Mouse (Mus musculus): ENCODE data around the gene Gm20388. TPM values are rescaled to one million over a fixed set of nuclear protein-coding genes. Genes with fewer than 3 reads are reported as not detected.
A peak's percentile ranks its signal among the peaks of the same experiment; 100 is the strongest.

The Gm20388 gene
- polyA plus RNA-seq, 1 experiment from 2014 or later, result not detected

GRCm38 (mm10) chr8:120312452-120312851, 401.8 kb downstream of the Gm20388 start:
- whole genome bisulfite sequencing, result 80% methylated on average over 4 of the region's 4 CpGs
- H3K27ac ChIP-seq, result no peak overlapping the region
- no peaks in the 10 kb centered on the region for H3K9me3 ChIP-seq
- no peak overlapping the region for H3K4me2 ChIP-seq
- no peak overlapping the region for H3K4me3 ChIP-seq
- no peaks in the 10 kb centered on the region for H3K36me3 ChIP-seq
- peaks cover 48% of the 10 kb centered on the region for H3K4me1 ChIP-seq
- H3K27me3 ChIP-seq, result no peaks in the 10 kb centered on the region
- H3K9ac ChIP-seq, result no peak overlapping the region
- ATAC-seq (ENCODE audit: insufficient number of reproducible peaks, insufficient read depth, low FRiP score, low TSS enrichment, low read depth), result no peak

GRCm38 (mm10) chr8:120313674-120314073, 403.0 kb downstream of the Gm20388 start:
- WGBS, result 62% methylated on average over 3 of the region's 3 CpGs
- no peak for ATAC-seq (ENCODE audit: insufficient number of reproducible peaks, insufficient read depth, low FRiP score, low TSS enrichment, low read depth)
- Histone ChIP-seq H3K9me3 (no peaks in the 10 kb centered on the region), H3K4me3 (no peak overlapping the region), H3K4me1 (peaks cover 45% of the 10 kb centered on the region), H3K27ac (no peak overlapping the region), H3K4me2 (no peak overlapping the region), H3K27me3 (no peaks in the 10 kb centered on the region), H3K9ac (no peak overlapping the region), H3K36me3 (no peaks in the 10 kb centered on the region)

GRCm38 (mm10) chr8:120314932-120315331, 404.3 kb downstream of the Gm20388 start:
- Histone ChIP-seq H3K9me3 (no peaks in the 10 kb centered on the region), H3K27ac (no peak overlapping the region), H3K4me3 (no peak overlapping the region), H3K36me3 (no peaks in the 10 kb centered on the region), H3K4me1 (peaks cover 41% of the 10 kb centered on the region), H3K4me2 (no peak overlapping the region), H3K27me3 (no peaks in the 10 kb centered on the region), H3K9ac (no peak overlapping the region)
- no peak for ATAC-seq (ENCODE audit: insufficient number of reproducible peaks, insufficient read depth, low FRiP score, low TSS enrichment, low read depth)
- WGBS, result 74% methylated on average over 5 of the region's 5 CpGs

- no peak overlapping the region for H3K4me3 ChIP-seq
- no peaks in the 10 kb centered on the region for H3K36me3 ChIP-seq
- H3K4me1 ChIP-seq, result peaks cover 36% of the 10 kb centered on the region
- no peaks in the 10 kb centered on the region for H3K27me3 ChIP-seq
- no peak overlapping the region for H3K9ac ChIP-seq
- 85% methylated on average over 4 of the region's 4 CpGs for WGBS
- H3K27ac ChIP-seq, result no peak overlapping the region
- H3K4me2 ChIP-seq, result no peak overlapping the region
- ATAC-seq (ENCODE audit: insufficient number of reproducible peaks, insufficient read depth, low FRiP score, low TSS enrichment, low read depth), result no peak
- H3K9me3 ChIP-seq, result no peaks in the 10 kb centered on the region
Observed at GRCm38 (mm10) chr8:120315644-120316043, 405.0 kb downstream of the Gm20388 start.

GRCm38 (mm10) chr8:120316707-120317106, 406.1 kb downstream of the Gm20388 start:
- no peak overlapping the region for H3K4me2 ChIP-seq
- no peaks in the 10 kb centered on the region for H3K9me3 ChIP-seq
- WGBS, result 81% methylated on average over 7 of the region's 7 CpGs
- no peak overlapping the region for H3K9ac ChIP-seq
- no peak for ATAC-seq (ENCODE audit: insufficient number of reproducible peaks, insufficient read depth, low FRiP score, low TSS enrichment, low read depth)
- H3K4me1 ChIP-seq, result peaks cover 33% of the 10 kb centered on the region
- H3K36me3 ChIP-seq, result no peaks in the 10 kb centered on the region
- no peak overlapping the region for H3K4me3 ChIP-seq
- no peaks in the 10 kb centered on the region for H3K27me3 ChIP-seq
- no peak overlapping the region for H3K27ac ChIP-seq

- no peak for ATAC-seq (ENCODE audit: insufficient number of reproducible peaks, insufficient read depth, low FRiP score, low TSS enrichment, low read depth)
- Histone ChIP-seq H3K4me3 (no peak overlapping the region), H3K9ac (no peak overlapping the region), H3K4me2 (no peak overlapping the region), H3K27ac (peak overlapping the region; percentile 60), H3K4me1 (peaks cover 37% of the 10 kb centered on the region), H3K27me3 (no peaks in the 10 kb centered on the region), H3K9me3 (no peaks in the 10 kb centered on the region), H3K36me3 (no peaks in the 10 kb centered on the region)
- WGBS, result 84% methylated on average over 21 of the region's 21 CpGs
Observed at GRCm38 (mm10) chr8:120317118-120317824, 406.6 kb downstream of the Gm20388 start.

GRCm38 (mm10) chr8:120318476-120318991, 407.9 kb downstream of the Gm20388 start:
- no peaks in the 10 kb centered on the region for H3K9me3 ChIP-seq
- WGBS, result 73% methylated on average over 12 of the region's 12 CpGs
- H3K27me3 ChIP-seq, result no peaks in the 10 kb centered on the region
- H3K27ac ChIP-seq, result no peak overlapping the region
- H3K4me2 ChIP-seq, result no peak overlapping the region
- H3K4me3 ChIP-seq, result no peak overlapping the region
- ATAC-seq (ENCODE audit: insufficient number of reproducible peaks, insufficient read depth, low FRiP score, low TSS enrichment, low read depth), result no peak
- no peak overlapping the region for H3K9ac ChIP-seq
- peaks cover 46% of the 10 kb centered on the region for H3K4me1 ChIP-seq
- H3K36me3 ChIP-seq, result no peaks in the 10 kb centered on the region

- ATAC-seq (ENCODE audit: insufficient number of reproducible peaks, insufficient read depth, low FRiP score, low TSS enrichment, low read depth), result no peak; the same call in 1 of the 2 replicates
- no peaks in the 10 kb centered on the region for H3K9me3 ChIP-seq
- no peak overlapping the region for H3K4me2 ChIP-seq
- H3K27ac ChIP-seq, result no peak overlapping the region
- H3K9ac ChIP-seq, result no peak overlapping the region
- no peaks in the 10 kb centered on the region for H3K36me3 ChIP-seq
- peaks cover 52% of the 10 kb centered on the region for H3K4me1 ChIP-seq
- H3K27me3 ChIP-seq, result no peaks in the 10 kb centered on the region
- no peak overlapping the region for H3K4me3 ChIP-seq
- WGBS, result 22% methylated on average over 7 of the region's 7 CpGs
Observed at GRCm38 (mm10) chr8:120319449-120319848, 408.8 kb downstream of the Gm20388 start.

GRCm38 (mm10) chr8:120320146-120320545, 409.5 kb downstream of the Gm20388 start:
- H3K4me3 ChIP-seq, result no peak overlapping the region
- no peaks in the 10 kb centered on the region for H3K27me3 ChIP-seq
- H3K4me1 ChIP-seq, result peaks cover 58% of the 10 kb centered on the region
- no peak overlapping the region for H3K9ac ChIP-seq
- no peak for ATAC-seq (ENCODE audit: insufficient number of reproducible peaks, insufficient read depth, low FRiP score, low TSS enrichment, low read depth)
- 89% methylated on average over 5 of the region's 5 CpGs for WGBS
- H3K27ac ChIP-seq, result no peak overlapping the region
- no peaks in the 10 kb centered on the region for H3K9me3 ChIP-seq
- no peak overlapping the region for H3K4me2 ChIP-seq
- no peaks in the 10 kb centered on the region for H3K36me3 ChIP-seq

GRCm38 (mm10) chr8:120321724-120322123, 411.1 kb downstream of the Gm20388 start:
- WGBS, result 36% methylated on average over 6 of the region's 6 CpGs
- Histone ChIP-seq H3K27me3 (no peaks in the 10 kb centered on the region), H3K9ac (no peak overlapping the region), H3K9me3 (no peaks in the 10 kb centered on the region), H3K27ac (no peak overlapping the region), H3K4me2 (no peak overlapping the region), H3K4me1 (peaks cover 63% of the 10 kb centered on the region), H3K4me3 (no peak overlapping the region), H3K36me3 (no peaks in the 10 kb centered on the region)
- ATAC-seq (ENCODE audit: insufficient number of reproducible peaks, insufficient read depth, low FRiP score, low TSS enrichment, low read depth), result no peak

GRCm38 (mm10) chr8:120322956-120323448, 412.4 kb downstream of the Gm20388 start:
- Histone ChIP-seq H3K36me3 (no peaks in the 10 kb centered on the region), H3K27me3 (no peaks in the 10 kb centered on the region), H3K4me2 (no peak overlapping the region; the same call in 1 of the 2 replicates), H3K27ac (0 out of 2 replicates have a peak overlapping the region, but pooled peaks have one; percentile 12), H3K9me3 (no peaks in the 10 kb centered on the region), H3K4me3 (no peak overlapping the region), H3K4me1 (peaks cover 50% of the 10 kb centered on the region), H3K9ac (peak overlapping the region; percentile 55; the same call in 1 of the 2 replicates)
- no peak; the same call in 1 of the 2 replicates for ATAC-seq (ENCODE audit: insufficient number of reproducible peaks, insufficient read depth, low FRiP score, low TSS enrichment, low read depth)
- 18% methylated on average over 20 of the region's 20 CpGs for WGBS

GRCm38 (mm10) chr8:120324555-120324954, 413.9 kb downstream of the Gm20388 start:
- H3K36me3 ChIP-seq, result no peaks in the 10 kb centered on the region
- no peaks in the 10 kb centered on the region for H3K9me3 ChIP-seq
- no peak overlapping the region for H3K4me3 ChIP-seq
- no peak for ATAC-seq (ENCODE audit: insufficient number of reproducible peaks, insufficient read depth, low FRiP score, low TSS enrichment, low read depth)
- H3K27ac ChIP-seq, result peak overlapping the region; percentile 11; the same call in 1 of the 2 replicates
- no peaks in the 10 kb centered on the region for H3K27me3 ChIP-seq
- no peak overlapping the region for H3K9ac ChIP-seq
- 34% methylated on average over 3 of the region's 3 CpGs for WGBS
- H3K4me2 ChIP-seq, result no peak overlapping the region
- peaks cover 41% of the 10 kb centered on the region for H3K4me1 ChIP-seq
